Mouse (Mus musculus): Measurements from ENCODE around the gene Slc39a2. TPM values are rescaled to one million over a fixed set of nuclear protein-coding genes. Genes with fewer than 3 reads are reported as not detected.

Slc39a2 gene
- total RNA-seq, 2 experiments from 2014 or later, result 0.29 to 0.44 TPM

GRCm38 (mm10) chr14:51896539-51897170, 4.0 kb downstream of the Slc39a2 start:
- intact Hi-C loops (cut with DNase I), result no loop called here
- no peak for DNase-seq

DNA sequence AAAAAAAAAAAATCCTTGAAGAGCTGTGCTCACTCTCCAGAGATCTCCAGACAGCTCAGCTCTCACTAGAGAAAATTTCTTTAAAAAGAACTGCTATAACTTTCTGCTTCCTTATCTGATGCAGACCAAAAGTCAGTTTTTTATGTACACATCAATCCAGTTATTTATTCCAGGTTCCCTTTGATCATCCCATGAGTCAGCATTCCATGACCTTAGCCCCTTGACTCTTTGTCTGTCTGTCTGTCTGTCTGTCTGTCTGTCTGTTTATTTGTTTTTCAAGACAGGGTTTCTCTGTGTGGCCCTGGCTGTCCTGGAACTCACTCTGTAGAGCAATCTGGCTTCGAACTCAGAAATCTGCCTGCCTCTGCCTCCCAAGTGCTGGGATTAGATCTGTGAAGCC, 6.7 kb downstream of the Slc39a2 start:
- intact Hi-C loops (cut with DNase I), result no loop called here
- DNase-seq, result no peak

- intact Hi-C loops (cut with DNase I), result loop anchor here (1.0 to 10.0 kb wide), 3 partner anchors 28 to 292 kb away; partner anchors contain the start of gene Supt16
- DNase-seq, result peak; percentile 88 to 92
These were observed 10.4 kb downstream of the Slc39a2 start for GRCm38 (mm10) chr14:51902806-51903710.

DNA sequence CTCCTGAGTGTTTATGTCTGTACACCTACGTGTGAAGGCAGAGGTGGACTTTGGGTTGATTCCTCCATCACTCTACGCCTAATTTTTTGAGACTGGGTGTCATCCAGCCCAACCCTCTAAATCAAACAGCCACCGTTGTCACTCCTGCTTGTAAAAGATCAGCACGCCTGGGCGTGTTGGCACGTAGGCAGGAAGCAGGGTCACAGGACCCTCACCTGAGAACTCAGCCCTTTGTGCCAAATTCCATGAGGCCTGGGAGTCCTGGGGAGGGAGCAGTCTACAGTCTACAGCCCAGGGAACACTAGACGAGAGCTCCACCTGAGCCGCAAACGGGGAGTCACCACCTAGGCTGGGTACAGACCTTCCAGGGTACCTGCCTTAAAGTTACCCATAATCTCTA, 11.1 kb downstream of the Slc39a2 start:
- intact Hi-C loops (cut with DNase I), result loop anchor here (10.0 kb wide), 1 partner anchor 291 kb away; the partner anchor contains the start of gene Supt16

DNA sequence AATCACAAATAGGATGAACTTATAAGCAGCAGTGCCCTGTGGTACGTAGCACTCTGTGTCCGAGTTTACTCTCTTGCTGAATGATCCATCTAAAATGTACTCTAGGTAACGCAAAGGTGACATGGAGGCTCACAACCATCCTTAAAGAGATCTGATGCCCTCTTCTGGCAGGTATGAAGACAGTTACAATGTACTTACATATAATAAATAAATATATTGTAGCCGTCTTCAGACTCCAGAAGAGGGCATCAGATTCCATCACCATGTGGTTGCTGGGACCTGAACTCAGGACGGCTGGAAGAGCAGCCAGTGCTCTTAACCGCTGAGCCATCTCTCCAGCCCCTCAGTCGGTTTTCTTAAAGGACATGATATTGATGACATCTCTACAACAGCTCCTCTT, 12.0 kb downstream of the Slc39a2 start:
- DNase-seq, result no peak
- intact Hi-C loops (cut with DNase I), result loop anchor here (10.0 kb wide), 1 partner anchor 290 kb away; the partner anchor contains the start of gene Supt16

More for the DNA sequence above, 11.1 kb downstream of the Slc39a2 start:
- DNase-seq, result no peak

DNA sequence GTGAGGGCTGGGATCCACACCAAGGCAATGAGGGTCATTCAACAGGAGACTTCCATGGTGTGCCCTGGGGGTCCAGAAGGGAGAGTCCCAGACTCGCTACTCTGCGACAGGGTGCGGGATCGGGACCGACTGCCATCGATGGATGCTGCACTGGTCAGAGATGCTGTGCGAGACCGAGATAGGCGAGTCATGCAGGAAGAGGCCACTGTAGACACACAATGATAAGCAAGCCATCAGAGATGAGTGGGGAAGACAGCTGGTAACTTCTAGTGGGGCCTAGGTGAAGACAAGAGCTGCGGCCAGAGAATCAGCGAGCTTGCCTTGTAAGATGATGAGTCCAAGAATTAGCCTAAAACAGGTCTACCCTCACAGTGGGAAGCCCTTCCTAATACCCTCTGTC, 13.4 kb downstream of the Slc39a2 start:
- intact Hi-C loops (cut with DNase I), result loop anchor here (10.0 kb wide), 1 partner anchor 289 kb away; the partner anchor contains the start of gene Supt16
- DNase-seq, result no peak

- intact Hi-C loops (cut with DNase I), result no loop called here
- no peak for DNase-seq
These were observed 18.6 kb downstream of the Slc39a2 start for GRCm38 (mm10) chr14:51911301-51911700.

DNA sequence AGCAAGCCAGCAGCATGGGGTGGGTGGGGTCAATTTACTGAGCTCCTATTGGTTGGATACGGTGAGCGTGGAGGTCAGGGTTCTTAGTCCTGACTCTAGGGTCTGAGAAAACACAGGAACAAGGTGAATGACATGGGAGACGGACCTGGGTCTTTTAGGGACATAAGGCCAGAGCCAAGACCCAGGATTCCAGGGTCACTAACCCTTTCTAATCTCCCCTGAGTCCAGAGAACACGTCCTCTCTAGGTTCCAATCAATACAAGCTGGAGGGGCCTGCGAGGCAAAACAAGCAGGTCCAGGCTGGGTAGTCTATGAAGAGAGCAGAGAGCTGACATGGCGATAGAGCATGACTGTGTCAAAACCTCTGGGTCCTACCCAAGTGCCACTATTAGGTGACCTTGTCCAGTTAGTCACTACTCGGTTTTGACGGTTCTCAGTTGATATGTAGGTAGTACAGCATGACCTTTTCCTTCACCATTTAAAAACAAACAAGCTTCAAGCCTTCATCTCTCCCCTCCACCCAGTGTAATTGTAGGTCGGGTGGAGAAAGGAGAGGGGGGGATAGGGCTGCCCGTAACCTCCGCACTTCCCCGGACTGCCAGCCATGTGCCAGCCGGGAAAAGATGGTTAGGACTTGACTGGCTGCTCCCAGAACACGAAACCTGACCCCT, 19.8 kb downstream of the Slc39a2 start:
- intact Hi-C loops (cut with DNase I), result no loop called here
- DNase-seq, result peak in 1 of 2 experiments; percentile 34

DNA sequence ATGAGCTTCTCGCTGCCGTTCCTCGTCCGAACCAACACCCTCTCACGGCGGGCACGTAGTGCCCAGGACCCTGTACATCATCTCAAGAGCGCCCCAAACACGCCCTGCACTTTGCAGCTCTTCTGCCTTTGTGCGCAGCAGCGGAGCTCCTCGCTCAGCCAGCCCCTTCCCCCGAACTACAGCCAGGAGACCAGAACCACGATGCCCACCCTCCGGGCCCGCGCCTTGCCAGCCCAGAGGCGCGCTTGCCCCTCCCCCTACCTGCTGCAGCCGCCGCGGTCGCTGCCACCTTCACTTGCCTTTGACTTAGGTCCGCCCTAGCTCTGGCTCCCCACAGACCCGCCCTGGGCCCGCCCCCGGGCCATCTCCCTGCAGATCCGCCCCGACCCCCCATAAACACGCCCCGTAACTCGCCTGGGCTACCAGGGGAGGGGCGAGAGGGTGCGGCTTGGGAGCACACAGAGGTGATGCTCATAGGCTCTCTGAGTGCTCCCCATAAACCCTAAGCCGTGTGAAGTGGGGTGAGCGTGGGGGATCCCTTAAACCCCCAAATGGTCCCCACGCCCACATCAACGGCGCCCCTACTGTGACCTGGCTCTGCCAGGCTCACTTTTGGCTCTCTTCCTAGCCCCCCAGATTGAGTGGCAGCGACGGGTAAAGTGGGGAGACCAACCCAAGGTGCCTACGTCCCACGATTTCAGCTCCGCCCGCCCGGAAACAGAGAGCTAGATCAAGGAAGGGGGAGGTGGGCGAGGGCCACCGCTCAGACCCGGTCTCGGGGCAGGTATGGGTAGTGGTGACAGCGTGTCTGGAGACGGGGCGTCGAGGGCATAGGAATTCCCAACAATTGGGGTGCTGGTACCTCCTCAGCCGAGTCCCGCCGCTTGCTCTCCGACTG, 20.6 kb downstream of the Slc39a2 start:
- intact Hi-C loops (cut with DNase I), result no loop called here
- DNase-seq, result peak; percentile 89 to 91

GRCm38 (mm10) chr14:51913960-51914762, 21.5 kb downstream of the Slc39a2 start, which contains the start of gene Ndrg2:
Ndrg2 (minus strand) TSS chr14:51914158.
- intact Hi-C loops (cut with DNase I), result no loop called here
- DNase-seq, result peak; percentile 87 to 89

DNA sequence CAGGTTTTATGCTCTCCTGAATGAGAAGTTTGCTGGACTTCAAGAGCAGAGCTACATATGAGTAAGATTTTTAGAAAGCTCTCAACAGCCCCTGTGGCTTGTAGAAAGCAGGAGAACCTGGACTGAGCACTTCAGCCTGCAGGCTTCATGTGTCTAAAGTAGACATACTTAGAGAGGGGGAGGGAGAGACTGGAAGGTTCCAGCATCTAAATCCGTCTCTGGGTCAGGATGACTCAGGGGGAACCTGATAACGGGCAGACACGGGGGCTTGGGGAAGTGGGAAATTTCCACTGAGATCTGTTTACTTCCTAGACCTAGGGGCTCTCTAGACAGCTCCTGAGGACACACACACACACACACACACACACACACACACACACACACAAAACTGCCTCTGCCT, 22.3 kb downstream of the Slc39a2 start:
- intact Hi-C loops (cut with DNase I), result no loop called here

GRCm38 (mm10) chr14:51916539-51916938, 23.9 kb downstream of the Slc39a2 start:
- intact Hi-C loops (cut with DNase I), result no loop called here
- no peak for DNase-seq

More for the DNA sequence above, 22.3 kb downstream of the Slc39a2 start:
- DNase-seq, result no peak

DNA sequence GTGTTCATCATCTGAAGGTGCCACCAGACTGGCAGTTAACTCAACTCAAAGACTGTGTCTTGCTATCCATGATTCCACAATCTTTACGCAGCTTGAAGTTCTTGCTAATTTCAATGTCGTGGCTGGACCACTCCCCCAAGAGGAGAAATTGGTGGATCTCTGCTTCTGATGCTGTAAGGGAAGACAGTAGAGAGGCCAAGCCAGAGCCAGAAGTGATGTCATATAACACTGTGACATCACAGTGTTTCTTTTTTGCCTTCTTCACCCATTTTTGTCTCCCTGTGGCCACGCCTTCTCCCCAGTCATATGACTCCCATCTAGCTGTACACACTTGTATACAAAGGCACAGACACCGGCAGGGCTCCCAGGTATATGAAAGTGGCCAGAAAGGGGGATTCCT, 25.4 kb downstream of the Slc39a2 start, which contains the start of gene Tppp2:
Tppp2 (plus strand) TSS at position 301 of the 400 bp plus-strand sequence.
- DNase-seq, result no peak
- intact Hi-C loops (cut with DNase I), result no loop called here

GRCm38 (mm10) chr14:51918966-51919365, 26.3 kb downstream of the Slc39a2 start:
- DNase-seq, result no peak
- intact Hi-C loops (cut with DNase I), result no loop called here

DNA sequence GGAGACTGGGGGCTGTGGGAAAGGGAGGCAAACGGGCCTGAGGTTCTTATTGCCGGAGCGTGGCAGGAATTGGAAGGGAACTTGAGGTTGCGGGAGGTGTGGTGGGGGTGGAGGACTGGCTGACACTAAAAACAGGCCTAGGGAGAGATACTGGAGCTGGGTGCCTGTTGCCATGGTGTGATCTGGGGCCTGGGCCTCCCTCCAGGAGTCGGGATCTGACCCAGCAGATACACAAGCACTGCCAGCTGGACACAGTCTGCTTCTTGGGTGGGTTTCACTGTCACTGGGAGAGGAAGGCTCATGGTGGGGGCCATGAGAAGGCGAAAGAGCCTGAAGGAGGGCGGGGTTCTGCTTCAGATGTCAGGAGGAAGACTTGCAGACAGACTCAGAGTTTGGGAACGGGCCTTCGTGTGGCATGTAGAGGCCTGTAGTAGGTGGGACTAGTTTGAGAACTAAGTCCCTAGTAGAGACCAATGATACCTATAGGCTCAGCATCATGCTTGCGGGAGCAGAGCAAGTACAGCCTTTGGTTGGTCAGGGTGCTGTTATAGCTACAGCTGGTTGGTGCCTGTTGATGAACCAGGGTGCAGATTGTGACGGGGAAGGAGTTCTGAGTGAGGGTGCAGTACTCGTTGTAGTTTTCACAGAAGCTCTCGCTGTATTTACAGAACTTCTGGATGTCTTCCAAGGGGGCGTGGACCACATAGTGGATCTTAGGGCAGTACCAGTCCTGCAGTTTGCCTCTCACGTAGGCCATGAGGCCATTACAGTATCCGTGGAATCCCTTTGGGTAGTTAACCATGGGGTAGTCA, 29.3 kb downstream of the Slc39a2 start:
- intact Hi-C loops (cut with DNase I), result no loop called here
- peak; percentile 73 to 74 for DNase-seq

DNA sequence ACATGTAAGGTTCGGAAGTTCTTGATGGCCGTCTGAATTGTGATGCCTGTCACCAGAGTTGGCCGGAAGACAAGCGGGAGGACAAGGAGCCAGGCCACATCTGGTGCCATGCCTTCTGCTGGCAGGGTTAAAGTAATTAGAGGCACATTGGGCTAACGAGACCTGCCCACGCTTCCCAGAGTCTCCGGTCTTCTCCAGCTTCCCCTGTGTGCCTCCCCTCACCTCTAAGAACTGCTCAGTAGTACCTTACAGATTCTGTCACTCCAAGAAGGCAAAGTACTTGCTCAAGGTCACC, 29.8 kb downstream of the Slc39a2 start, which contains the start of gene Rnase13:
Rnase13 (minus strand) TSS at position 203 of the 295 bp plus-strand sequence.
- intact Hi-C loops (cut with DNase I), result no loop called here
- no peak for DNase-seq

- intact Hi-C loops (cut with DNase I), result no loop called here
- no peak for DNase-seq
These were observed 30.2 kb downstream of the Slc39a2 start for GRCm38 (mm10) chr14:51922910-51923309.

DNA sequence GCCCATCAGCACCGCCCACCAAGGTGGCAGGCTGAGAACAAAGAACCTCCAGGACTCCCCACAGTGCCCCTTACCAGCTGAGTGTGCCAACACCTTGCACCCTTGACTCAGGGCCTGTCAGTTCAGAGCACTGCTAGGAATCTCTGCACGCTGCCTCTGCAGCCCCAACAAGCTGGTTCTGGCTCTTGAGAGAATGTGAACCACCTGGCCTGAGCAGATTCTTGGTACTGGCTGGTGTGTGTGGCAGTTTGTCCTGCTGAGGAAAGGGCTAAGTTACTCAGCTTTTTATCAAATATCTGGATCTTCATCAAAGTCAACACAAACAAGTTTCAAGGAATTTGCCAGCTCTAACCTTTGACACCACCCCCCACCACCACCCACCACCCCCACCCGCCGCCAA, 30.8 kb downstream of the Slc39a2 start:
- intact Hi-C loops (cut with DNase I), result no loop called here
- DNase-seq, result no peak
